Mouse (Mus musculus) CH12.LX (cell line): ENCODE data around the gene Vipr2. TPM values are rescaled to one million over a fixed set of nuclear protein-coding genes. Genes with fewer than 3 reads are reported as not detected.

ENCODE experiments used
- DNase-seq: peaks from one replicate; pipeline ENCODE4 v3.0.0-alpha.2; 2013; ENCODE audit errors: extremely low read depth
- H3K27ac ChIP-seq: 2 replicates; pipeline ENCODE4 v1.5.1; 2012; ENCODE audit warnings: low read depth, mild to moderate bottlenecking, control low read depth, moderate library complexity; ENCODE audit not compliant: insufficient read depth
- H3K27me3 ChIP-seq: replicated peaks from 2 replicates; pipeline ENCODE3; 2012; ENCODE audit warnings: inconsistent platforms
- H3K36me3 ChIP-seq, 2 experiments: replicated peaks in 1 of 2; 2 replicates each; pipeline versions ENCODE3 to v1.6.1; 2012; ENCODE audit warnings: inconsistent platforms in 1 of 2, low read length in 1 of 2, mild to moderate bottlenecking in 1 of 2, mixed read lengths in 1 of 2, moderate library complexity in 1 of 2; ENCODE audit not compliant: control insufficient read depth in 1 of 2, insufficient read depth in 1 of 2
- H3K4me1 ChIP-seq, 2 experiments: 2 replicates each; pipeline ENCODE4 v1.6.1; 2012; ENCODE audit warnings: inconsistent platforms in 1 of 2, moderate library complexity in 1 of 2; ENCODE audit not compliant: insufficient read depth in 2 of 2, control insufficient read depth in 1 of 2
- H3K4me2 ChIP-seq: 2 replicates; pipeline ENCODE4 v1.6.1; 2012; ENCODE audit warnings: low read depth, mild to moderate bottlenecking, control low read depth; ENCODE audit not compliant: poor library complexity, insufficient read depth, severe bottlenecking
- H3K4me3 ChIP-seq, 3 experiments: fragments of 150-350 bp in 1 of 3; sonication (generic) in 1 of 3; replicated peaks in 1 of 3; 2 replicates each; pipeline versions ENCODE3 to v1.5.1; 2011 to 2012; ENCODE audit warnings: low read depth in 2 of 3, low read length in 2 of 3, mild to moderate bottlenecking in 2 of 3, moderate library complexity in 2 of 3, control low read depth in 1 of 3, improper control_type of control experiment in 1 of 3, inconsistent platforms in 1 of 3, mixed read lengths in 1 of 3; ENCODE audit not compliant: poor library complexity in 1 of 3
- H3K79me2 ChIP-seq: replicated peaks from 2 replicates; pipeline ENCODE4 v1.6.1; 2012; ENCODE audit warnings: mild to moderate bottlenecking, moderate library complexity; ENCODE audit not compliant: control insufficient read depth, poor library complexity, insufficient read depth, severe bottlenecking; ENCODE audit errors: extremely low read depth
- H3K9ac ChIP-seq: 2 replicates; pipeline ENCODE4 v1.6.1; 2012; ENCODE audit warnings: low read depth, mild to moderate bottlenecking, control low read depth, moderate library complexity; ENCODE audit not compliant: insufficient read depth
- H3K9me3 ChIP-seq: replicated peaks from 2 replicates; pipeline ENCODE3; 2012; ENCODE audit warnings: low read length, inconsistent platforms, mixed read lengths
- CHD2 ChIP-seq: IDR thresholded peaks from 2 replicates; pipeline ENCODE4 v1.6.1; 2011; ENCODE audit warnings: low read length, improper control_type of control experiment
- CTCF ChIP-seq, 2 experiments: IDR thresholded peaks in 1 of 2; conservative IDR thresholded peaks in 1 of 2; 2 replicates each; pipeline ENCODE4 v1.5.1; 2011 to 2012; ENCODE audit warnings: low read depth in 2 of 2, low read length in 2 of 2, improper control_type of control experiment in 1 of 2, inconsistent platforms in 1 of 2, mild to moderate bottlenecking in 1 of 2, moderate library complexity in 1 of 2
- E2F4 ChIP-seq: IDR thresholded peaks from 2 replicates; pipeline ENCODE4 v1.6.1; 2011; ENCODE audit warnings: low read depth, low read length, improper control_type of control experiment; ENCODE audit not compliant: insufficient replicate concordance
- ELF1 ChIP-seq: IDR thresholded peaks from 2 replicates; pipeline ENCODE4 v1.6.1; 2014; ENCODE audit warnings: low read depth, mild to moderate bottlenecking, inconsistent platforms, low read length, improper control_type of control experiment
- EP300 ChIP-seq: IDR thresholded peaks from 2 replicates; pipeline ENCODE4 v1.6.1; 2011; ENCODE audit warnings: low read length, improper control_type of control experiment
- ETS1 ChIP-seq: conservative IDR thresholded peaks from 2 replicates; pipeline ENCODE4 v1.6.1; 2012; ENCODE audit warnings: low read depth, mild to moderate bottlenecking, inconsistent platforms, low read length, improper control_type of control experiment, moderate library complexity
- GABPA ChIP-seq: IDR thresholded peaks from 2 replicates; pipeline ENCODE4 v1.6.1; 2012; ENCODE audit warnings: low read depth, low read length, improper control_type of control experiment, inconsistent platforms; ENCODE audit not compliant: insufficient replicate concordance
- IRF4 ChIP-seq: IDR thresholded peaks from 2 replicates; pipeline ENCODE4 v1.6.1; 2014; ENCODE audit warnings: low read depth, mild to moderate bottlenecking, inconsistent platforms, low read length, improper control_type of control experiment
- JUN ChIP-seq: IDR thresholded peaks from 2 replicates; pipeline ENCODE4 v1.6.1; 2011; ENCODE audit warnings: low read depth, mild to moderate bottlenecking, low read length, improper control_type of control experiment, moderate library complexity; ENCODE audit not compliant: insufficient read depth
- JUND ChIP-seq: conservative IDR thresholded peaks from 2 replicates; pipeline ENCODE4 v1.6.1; 2011; ENCODE audit warnings: low read depth, low read length, improper control_type of control experiment
- KAT2A ChIP-seq: IDR thresholded peaks from 2 replicates; pipeline ENCODE4 v1.6.1; 2012; ENCODE audit warnings: low read length, improper control_type of control experiment, inconsistent platforms; ENCODE audit not compliant: insufficient replicate concordance
- MAFK ChIP-seq: IDR thresholded peaks from 2 replicates; pipeline ENCODE4 v1.6.1; 2011; ENCODE audit warnings: low read length, improper control_type of control experiment; ENCODE audit not compliant: insufficient replicate concordance
- MAX ChIP-seq: IDR thresholded peaks from 2 replicates; pipeline ENCODE4 v1.6.1; 2011; ENCODE audit warnings: low read length, improper control_type of control experiment
- MAZ ChIP-seq: IDR thresholded peaks from 2 replicates; pipeline ENCODE4 v1.6.1; 2012; ENCODE audit warnings: low read depth, mild to moderate bottlenecking, inconsistent platforms, low read length, improper control_type of control experiment, moderate library complexity
- MXI1 ChIP-seq: IDR thresholded peaks from 2 replicates; pipeline ENCODE4 v1.6.1; 2011; ENCODE audit warnings: mild to moderate bottlenecking, low read depth, low read length, improper control_type of control experiment
- MYC ChIP-seq: IDR thresholded peaks from 2 replicates; pipeline ENCODE4 v1.6.1; 2011; ENCODE audit warnings: low read depth, mild to moderate bottlenecking, improper control_type of control experiment, low read length
- NELFE ChIP-seq: IDR thresholded peaks from 2 replicates; pipeline ENCODE4 v1.6.1; 2011; ENCODE audit warnings: low read depth, low read length, improper control_type of control experiment
- NRF1 ChIP-seq: IDR thresholded peaks from 2 replicates; pipeline ENCODE4 v1.6.1; 2014; ENCODE audit warnings: low read depth, mild to moderate bottlenecking, inconsistent platforms, low read length, improper control_type of control experiment, moderate library complexity
- POLR2A ChIP-seq: IDR thresholded peaks from 2 replicates; pipeline ENCODE4 v1.6.1; 2011; ENCODE audit warnings: low read depth, mild to moderate bottlenecking, improper control_type of control experiment, low read length
- POLR2AphosphoS2 ChIP-seq: IDR thresholded peaks from 2 replicates; pipeline ENCODE4 v1.6.1; 2011; ENCODE audit warnings: low read depth, low read length, improper control_type of control experiment
- RCOR1 ChIP-seq: conservative IDR thresholded peaks from 2 replicates; pipeline ENCODE4 v1.6.1; 2012; ENCODE audit warnings: low read depth, mild to moderate bottlenecking, inconsistent platforms, low read length, improper control_type of control experiment
- SIN3A ChIP-seq: IDR thresholded peaks from 2 replicates; pipeline ENCODE4 v1.6.1; 2012; ENCODE audit warnings: low read length, improper control_type of control experiment, inconsistent platforms
- SMC3 ChIP-seq: IDR thresholded peaks from 2 replicates; pipeline ENCODE4 v1.6.1; 2011; ENCODE audit warnings: low read depth, low read length, improper control_type of control experiment
- TBP ChIP-seq: conservative IDR thresholded peaks from 2 replicates; pipeline ENCODE4 v1.6.1; 2011; ENCODE audit warnings: low read depth, low read length, improper control_type of control experiment
- TCF12 ChIP-seq: IDR thresholded peaks from 2 replicates; pipeline ENCODE4 v1.6.1; 2014; ENCODE audit warnings: low read depth, mild to moderate bottlenecking, inconsistent platforms, low read length, improper control_type of control experiment
- UBTF ChIP-seq: IDR thresholded peaks from 2 replicates; pipeline ENCODE4 v1.6.1; 2012; ENCODE audit warnings: low read depth, mild to moderate bottlenecking, inconsistent platforms, low read length, improper control_type of control experiment, moderate library complexity
- ZC3H11A ChIP-seq: IDR thresholded peaks from 2 replicates; pipeline ENCODE4 v1.6.1; 2012; ENCODE audit warnings: low read depth, mild to moderate bottlenecking, inconsistent platforms, low read length, improper control_type of control experiment
- ZKSCAN1 ChIP-seq: IDR thresholded peaks from 2 replicates; pipeline ENCODE4 v1.6.1; 2012; ENCODE audit warnings: low read depth, inconsistent platforms, low read length, improper control_type of control experiment, borderline replicate concordance
- ZMIZ1 ChIP-seq: IDR thresholded peaks from 2 replicates; pipeline ENCODE4 v1.6.1; 2012; ENCODE audit warnings: low read depth, mild to moderate bottlenecking, inconsistent platforms, low read length, improper control_type of control experiment
- ZNF384 ChIP-seq: IDR thresholded peaks from 2 replicates; pipeline ENCODE4 v1.6.1; 2012; ENCODE audit warnings: low read depth, low read length, improper control_type of control experiment, inconsistent platforms
- dilution Hi-C: fragments of 300-500 bp; cut with MboI; formaldehyde crosslinking; loops from 2 replicates; pipeline ENCODE4 v1.14.3; 2020; ENCODE audit warnings: low sequenced_read_pairs; ENCODE audit not compliant: extremely low pct_unique_long_range_greater_than_20kb, extremely low pct_ligation_motif_present
- in situ Hi-C: fragments of 300-500 bp; cut with MboI; formaldehyde crosslinking; loops from 3 replicates; pipeline ENCODE4 v1.14.3; 2019; ENCODE audit warnings: low sequenced_read_pairs, low pct_ligation_motif_present, low pct_unique_long_range_greater_than_20kb, mixed read lengths
- polyA plus RNA-seq: library from polyadenylated mRNA; unstranded; fragments of >175 nt; gene quantifications from 2 replicates; pipeline ENCODE4 v1.2.1, GENCODE M21; 2012; ENCODE audit warnings: low read depth; ENCODE audit not compliant: insufficient read length
- total RNA-seq, 2 experiments: library from RNA; depleted of rRNA; stranded (reverse); fragments of 300-350 nt in 1 of 2; fragments of >200 nt in 1 of 2; gene quantifications; 2 replicates each; pipeline ENCODE4 v1.2.3; 2012 to 2014

Gene Vipr2
- total and polyA plus RNA-seq, 3 experiments, result 0.05 to 0.19 TPM; not detected in 1

GRCm38 (mm10) chr12:116156792-116157532 is 79.4 kb downstream of the Vipr2 start:
- Histone ChIP-seq H3K79me2 (no peaks in the 10 kb centered on the region), H3K4me1 (no peaks in the 10 kb centered on the region), H3K4me2 (no peak overlapping the region), H3K9ac (no peak overlapping the region), H3K27ac (no peak overlapping the region), H3K9me3 (no peaks in the 10 kb centered on the region), H3K36me3 (no peaks in the 10 kb centered on the region), H3K4me3 (no peak overlapping the region), H3K27me3 (no peaks in the 10 kb centered on the region)
- DNase-seq, result no peak
- TF ChIP-seq POLR2AphosphoS2, result no peak
- no peak for TF ChIP-seq MYC
- TF ChIP-seq GABPA, result no peak
- TF ChIP-seq SIN3A, result no peak
- no peak for TF ChIP-seq MAFK
- TF ChIP-seq NELFE, result no peak
- no peak for TF ChIP-seq JUND
- TF ChIP-seq MXI1, result no peak
- TF ChIP-seq E2F4, result no peak
- TF ChIP-seq MAZ, result no peak
- no peak for TF ChIP-seq POLR2A
- TF ChIP-seq IRF4, result no peak
- no peak for TF ChIP-seq CHD2
- TF ChIP-seq ETS1, result no peak
- TF ChIP-seq TBP, result no peak
- TF ChIP-seq MAX, result no peak
- TF ChIP-seq EP300, result no peak
- no peak for TF ChIP-seq ZC3H11A
- no peak for TF ChIP-seq KAT2A
- in situ Hi-C loops, result no loop called here
- dilution Hi-C loops, result no loop called here

- no peak overlapping the region for H3K4me3 ChIP-seq
- dilution Hi-C loops, result no loop called here
- H3K9ac ChIP-seq, result no peak overlapping the region
- no peaks in the 10 kb centered on the region for H3K79me2 ChIP-seq
- no peaks in the 10 kb centered on the region for H3K27me3 ChIP-seq
- TF ChIP-seq TBP (no peak), JUN (no peak), ETS1 (no peak), NRF1 (no peak), SIN3A (no peak), ZNF384 (no peak), ZKSCAN1 (no peak), RCOR1 (no peak), ZMIZ1 (no peak), NELFE (no peak), SMC3 (no peak), TCF12 (no peak), CTCF (conservative IDR thresholded peaks at IDR 0.05 in 1 of 2, IDR thresholded peaks at IDR 0.05 in 1 of 2; ENCODE audit: low read depth in 2 of 2, low read length in 2 of 2) (no peak), GABPA (no peak), JUND (no peak), MAX (no peak), MAZ (no peak), ELF1 (no peak), IRF4 (no peak), UBTF (no peak)
- TF ChIP-seq, all 38 proteins: peak for 0
- in situ Hi-C loops, result no loop called here
- Histone ChIP-seq H3K9me3 (no peaks in the 10 kb centered on the region), H3K36me3 (no peaks in the 10 kb centered on the region), H3K27ac (no peak overlapping the region), H3K4me2 (no peak overlapping the region), H3K4me1 (no peaks in the 10 kb centered on the region)
- no peak for DNase-seq
Measured at GRCm38 (mm10) chr12:116159223-116159622, 81.7 kb downstream of the Vipr2 start.
